Mouse (Mus musculus): Measurements from ENCODE around the gene Eps8l2.

GRCm38 (mm10) chr7:141381068-141381835 lies 42.6 kb downstream of the Eps8l2 start:
- TF ChIP-seq GATA1 (IDR thresholded peaks at IDR 0.05; ENCODE audit: low read length) (no peak), TAL1 (IDR thresholded peaks at IDR 0.05; ENCODE audit: low read length) (no peak)

Measured in erythroblast, embryonic 14.5 days (primary cell).